Mouse (Mus musculus) brown adipose tissue, adult 24 weeks (tissue): Measurements from ENCODE around the gene Ctsw. TPM values are rescaled to one million over a fixed set of nuclear protein-coding genes. Genes with fewer than 3 reads are reported as not detected.
"Not testable (repeated sequence)": the region's sequence is repeated elsewhere in the genome, so short reads cannot be mapped to it uniquely, and the experiment has no call there.

Experiments used
- H3K27ac ChIP-seq: fragments of 200-500 bp; replicated peaks from 2 replicates; pipeline ENCODE4 v1.5.1; 2012; ENCODE audit warnings: low read depth, mild to moderate bottlenecking, low read length
- H3K4me1 ChIP-seq: fragments of 200-500 bp; 2 replicates; pipeline ENCODE4 v1.6.1; 2012; ENCODE audit warnings: low read length, mixed read lengths; ENCODE audit not compliant: control insufficient read depth, insufficient read depth, insufficient read length
- H3K4me3 ChIP-seq: fragments of 200-500 bp; 2 replicates; pipeline ENCODE4 v1.5.1; 2012; ENCODE audit warnings: low read depth, mild to moderate bottlenecking, low read length, moderate library complexity; ENCODE audit not compliant: insufficient read depth
- polyA plus RNA-seq: library from polyadenylated mRNA; stranded (reverse); fragments of >200 nt; gene quantifications from 2 replicates; pipeline ENCODE4 v1.2.4, GENCODE M21; 2012; ENCODE audit not compliant: missing spikeins, insufficient read depth, insufficient read length

The Ctsw gene
- polyA plus RNA-seq, result not detected in 2 replicates

DNA sequence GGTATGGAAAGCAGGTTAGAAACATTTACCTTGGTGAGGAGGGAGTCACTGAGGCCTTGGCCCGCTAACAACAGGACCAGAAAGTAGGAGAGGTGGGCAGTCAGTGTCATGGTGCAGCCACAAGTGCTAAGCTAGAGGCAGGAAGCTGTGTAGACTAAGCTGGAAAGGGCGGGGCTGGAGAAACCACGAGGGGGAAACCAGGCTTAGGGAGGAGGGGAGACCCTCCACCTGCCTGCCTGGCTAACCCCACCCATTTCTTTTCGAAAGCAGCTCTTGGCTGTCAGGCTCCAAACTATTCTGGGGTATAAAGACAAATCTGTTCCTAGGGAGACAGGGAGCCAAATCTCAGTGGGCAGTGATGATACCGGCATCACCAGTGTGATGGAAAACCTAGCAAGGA is at the start of gene Ctsw:
Gene Ctsw, minus strand, starts transcription at position 134 of the 400 bp plus-strand sequence.
- no peak within 1 kb of the TSS for H3K4me3 ChIP-seq
- H3K27ac ChIP-seq, result no peak within 1 kb of the TSS
- H3K4me1 ChIP-seq, result peaks cover 5% of the 10 kb centered on the region; the same call in 1 of the 2 replicates

DNA sequence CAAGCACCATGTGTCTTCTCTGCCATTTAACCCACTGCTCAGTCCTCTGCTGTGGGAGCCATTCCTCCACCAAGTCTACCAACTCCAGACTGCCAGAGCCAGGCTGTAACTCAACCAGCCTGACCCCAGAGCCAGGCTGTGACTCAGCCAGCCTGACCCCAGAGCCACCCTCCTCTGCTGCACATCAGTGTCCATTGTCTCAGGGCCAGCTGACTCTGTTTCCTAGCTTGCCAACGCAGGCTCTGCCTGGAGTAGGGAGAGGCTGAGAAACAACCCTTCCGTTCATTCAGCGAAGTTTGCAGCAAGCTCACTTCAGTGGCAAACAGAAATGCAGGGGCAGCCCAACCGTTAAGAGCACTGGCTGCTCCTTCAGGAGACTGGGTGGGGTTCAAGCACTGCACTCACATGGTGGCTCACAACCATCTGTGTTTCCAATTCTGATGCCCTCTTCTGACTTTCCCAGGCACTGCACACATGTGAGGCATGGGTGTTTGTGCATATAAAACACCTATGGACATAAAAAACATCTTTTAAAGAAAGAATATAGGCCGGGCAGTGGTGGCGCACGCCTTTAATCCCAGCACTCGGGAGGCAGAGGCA is 48.7 kb upstream of the Ctsw start:
- no peak overlapping the region for H3K27ac ChIP-seq

DNA sequence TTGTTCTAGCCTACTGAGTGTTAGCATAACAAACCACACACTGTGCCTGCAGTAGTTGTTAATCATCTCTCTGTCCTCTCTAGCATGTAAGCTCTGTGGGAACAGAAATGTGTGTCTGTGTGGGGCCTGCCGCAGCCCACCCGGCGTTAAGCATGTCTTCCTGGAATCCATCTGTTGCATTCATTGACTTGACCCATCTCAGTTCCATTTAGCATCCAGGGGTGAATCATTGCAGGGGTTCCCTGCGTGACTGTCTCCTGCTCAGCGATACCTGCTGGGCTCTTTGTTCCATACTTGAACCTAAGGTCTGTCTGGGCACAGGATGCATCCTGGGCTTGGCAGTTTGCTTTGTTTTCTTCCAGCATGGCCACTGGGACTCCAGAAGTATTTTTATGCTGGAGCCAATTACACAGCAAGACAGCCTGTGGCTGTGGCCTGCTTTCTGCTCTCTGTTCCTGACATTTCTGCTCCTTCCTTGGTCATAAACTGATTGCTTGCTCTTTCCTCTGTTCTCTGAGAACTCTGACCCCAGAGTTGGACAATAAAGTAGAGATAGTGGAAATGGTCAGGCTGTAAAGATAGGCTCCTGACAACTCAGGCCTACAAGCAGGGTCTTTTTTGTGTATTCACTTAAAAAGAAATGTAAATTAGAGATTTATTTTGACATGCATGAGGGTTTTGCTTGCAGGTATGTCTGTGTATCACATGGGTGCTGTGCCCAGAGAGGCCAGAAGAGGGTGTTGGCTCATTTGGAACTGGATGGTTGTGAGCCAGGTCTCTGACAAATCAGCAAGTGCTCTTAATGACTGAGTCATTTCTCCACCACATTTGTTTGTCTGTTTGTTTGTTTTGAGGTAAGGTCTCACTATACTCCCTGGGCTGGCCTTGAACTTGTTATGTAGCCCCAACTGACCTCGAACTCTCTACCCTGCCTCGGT is 47.8 kb upstream of the Ctsw start:
- H3K4me1 ChIP-seq, result peaks cover 11% of the 10 kb centered on the region
- no peak overlapping the region for H3K4me3 ChIP-seq
- no peak overlapping the region for H3K27ac ChIP-seq

More for the DNA sequence above, 48.7 kb upstream of the Ctsw start:
- Histone ChIP-seq H3K4me1 (peaks cover 6% of the 10 kb centered on the region), H3K4me3 (no peak overlapping the region)

DNA sequence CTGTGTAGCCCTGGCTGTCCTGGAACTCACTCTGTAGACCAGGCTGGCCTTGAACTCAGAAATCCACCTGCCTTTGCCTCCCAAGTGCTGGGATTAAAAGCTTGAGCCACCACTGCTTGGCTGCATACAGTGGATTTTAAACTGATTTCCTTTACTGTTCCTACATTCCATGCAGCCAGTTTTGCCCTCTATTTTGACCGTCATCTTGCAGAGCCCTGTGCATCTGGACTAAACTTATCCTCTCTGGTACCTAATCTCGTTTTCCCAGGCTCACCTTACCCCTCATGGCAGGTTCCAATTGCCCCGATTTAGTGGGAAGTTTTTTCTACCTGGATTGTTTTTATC is 44.7 kb upstream of the Ctsw start:
- peaks cover 11% of the 10 kb centered on the region for H3K4me1 ChIP-seq
- H3K4me3 ChIP-seq, result no peak overlapping the region
- H3K27ac ChIP-seq, result no peak overlapping the region

DNA sequence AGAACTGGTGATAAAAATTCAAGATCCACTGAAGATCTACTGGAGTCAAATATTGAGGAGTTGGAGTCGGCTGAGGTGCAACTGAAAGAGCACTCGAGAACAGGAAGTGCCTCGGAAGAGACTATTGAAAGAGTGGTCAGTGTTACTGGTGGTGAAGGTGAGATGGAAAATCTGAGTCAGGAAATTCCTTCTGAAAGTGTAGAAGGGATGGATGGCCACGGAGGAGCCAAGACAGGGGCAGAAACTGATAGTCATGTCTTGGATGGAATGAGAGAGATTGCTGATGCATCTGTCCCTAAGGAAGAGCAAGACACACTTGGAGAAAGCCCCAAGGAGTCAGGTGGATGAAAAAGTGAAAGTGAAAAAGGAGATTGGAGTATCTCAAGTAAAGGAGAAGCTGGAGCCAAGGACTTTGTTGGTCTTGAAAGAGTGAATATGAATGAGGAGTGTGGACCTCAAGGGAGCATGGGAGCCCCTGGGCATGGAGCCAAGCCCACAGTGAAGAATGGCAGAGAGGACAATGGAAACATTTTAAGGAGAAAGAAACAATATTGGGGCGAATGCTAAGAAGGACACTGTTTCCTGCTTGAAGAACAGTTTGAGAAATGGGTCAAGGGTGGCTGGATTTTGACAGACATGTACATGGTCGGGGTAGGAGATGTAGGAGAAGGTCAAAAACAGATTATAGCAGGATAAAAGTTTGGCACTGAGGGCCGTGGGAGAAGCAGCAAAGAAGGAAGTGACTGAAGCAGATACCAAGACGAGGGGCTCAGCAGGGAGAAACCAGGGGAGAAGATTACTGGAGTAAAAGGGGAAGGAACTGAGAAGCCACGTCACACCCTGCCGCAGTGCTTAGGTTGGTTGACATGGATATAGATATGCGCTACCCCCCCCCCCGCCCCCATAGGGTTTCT is 44.0 kb upstream of the Ctsw start:
- H3K27ac ChIP-seq, result peak overlapping the region; percentile 51
- H3K4me3 ChIP-seq, result peak overlapping the region; percentile 31
- peaks cover 11% of the 10 kb centered on the region for H3K4me1 ChIP-seq

DNA sequence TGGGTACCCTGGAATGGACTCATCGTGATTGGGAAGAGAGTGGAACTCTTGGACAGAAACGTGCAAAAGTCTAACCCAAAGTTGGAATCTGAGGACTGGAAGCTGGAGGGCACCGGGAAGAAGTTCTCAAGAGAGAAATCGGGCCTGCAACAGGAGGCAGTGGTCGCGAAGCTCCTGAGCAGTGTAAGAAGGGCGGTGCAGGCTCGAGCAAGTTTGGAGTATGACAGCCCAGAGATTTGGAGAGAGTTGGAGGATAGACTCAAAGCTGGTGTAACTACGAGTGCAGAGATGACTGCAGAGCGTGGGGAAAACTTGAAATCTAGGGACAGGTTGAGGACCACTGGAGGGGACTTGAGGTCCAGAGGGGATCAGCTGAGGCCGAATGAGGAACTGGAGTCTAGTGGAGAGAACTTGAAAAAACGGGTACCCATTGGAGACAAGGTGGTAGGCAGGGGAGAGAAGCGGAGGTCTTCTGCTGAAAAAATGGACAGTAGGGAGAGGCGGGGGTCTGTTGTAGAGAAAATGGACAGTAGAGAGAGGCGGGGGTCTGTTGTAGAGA is 42.8 kb upstream of the Ctsw start:
- H3K4me1 ChIP-seq, result peaks cover 11% of the 10 kb centered on the region
- H3K27ac ChIP-seq, result peak overlapping the region; percentile 11; the same call in 1 of the 2 replicates
- H3K4me3 ChIP-seq, result peak overlapping the region; percentile 67

DNA sequence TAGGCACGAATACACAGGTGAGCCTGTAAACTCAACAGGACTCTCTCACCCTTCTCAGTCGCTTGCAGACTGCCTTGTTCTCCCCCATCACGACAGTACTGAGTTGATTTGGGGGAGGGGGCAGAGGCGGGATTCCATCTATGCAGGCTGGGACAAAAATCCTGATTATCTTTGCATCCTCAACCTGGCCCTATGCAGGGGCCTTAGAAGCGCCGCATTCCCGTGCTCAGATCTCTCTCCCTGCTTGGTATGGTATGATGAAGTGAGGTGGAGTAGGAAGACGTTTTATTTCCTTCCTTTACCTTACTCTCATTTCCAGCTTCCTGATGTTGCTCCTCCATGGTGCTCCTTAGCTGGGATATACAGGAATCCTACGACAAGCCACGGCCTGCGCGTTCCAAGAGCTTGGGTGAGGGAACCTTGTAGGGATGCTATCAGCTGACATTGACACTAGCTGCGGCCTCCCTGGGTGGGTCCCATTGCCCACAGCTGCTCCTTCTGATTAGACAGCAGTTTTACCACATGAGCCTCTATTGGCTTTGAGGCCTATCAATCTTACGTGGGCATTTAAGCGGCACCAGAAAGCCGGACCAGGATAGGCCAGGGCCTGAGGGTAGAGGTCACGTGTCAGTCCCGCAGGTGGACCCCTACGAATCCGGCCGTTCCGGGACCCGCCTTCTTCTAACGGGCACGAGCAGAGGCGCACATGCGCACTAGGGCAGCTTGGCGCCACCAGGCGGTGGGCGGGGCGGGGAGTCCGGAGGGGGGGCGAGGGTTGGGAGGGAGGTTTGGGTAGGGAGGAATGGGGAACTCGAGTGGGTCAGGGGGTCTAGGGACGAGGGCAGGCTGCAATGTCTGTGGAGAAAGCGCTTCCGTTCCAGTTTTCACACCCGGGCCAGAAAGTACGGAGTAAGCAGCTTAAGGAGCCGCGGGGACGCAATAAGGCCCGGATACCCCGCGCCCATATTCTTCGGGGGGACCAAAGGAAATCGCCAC is 42.0 kb upstream of the Ctsw start, which contains the start of gene Snx32:
Gene Snx32, minus strand, starts transcription at position 508 of the 996 bp plus-strand sequence.
- H3K4me3 ChIP-seq, result peak within 1 kb of the TSS; percentile 67
- peak within 1 kb of the TSS; percentile 11; the same call in 1 of the 2 replicates for H3K27ac ChIP-seq
- peaks cover 11% of the 10 kb centered on the region for H3K4me1 ChIP-seq

DNA sequence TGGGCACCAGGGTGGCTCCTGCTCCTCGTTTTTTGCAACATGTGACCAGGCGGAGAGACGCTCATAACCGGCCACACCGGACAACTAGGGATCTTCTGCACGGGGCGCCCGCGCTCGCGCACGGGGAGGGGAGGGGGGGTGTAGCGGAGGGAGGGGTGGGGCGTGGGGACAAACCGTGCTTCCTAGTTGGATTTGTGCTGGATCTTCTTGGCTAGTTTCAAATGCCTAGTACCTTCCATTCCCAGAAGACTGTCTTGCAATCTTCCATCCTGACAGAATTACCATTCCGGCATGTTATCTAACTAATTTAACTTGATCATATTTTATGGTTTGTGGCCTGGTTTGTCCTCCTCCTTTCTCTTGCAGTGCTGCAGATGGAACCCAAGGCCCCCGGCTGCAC is 35.4 kb upstream of the Ctsw start, which contains the start of gene 1700020D05Rik:
Gene 1700020D05Rik, minus strand, starts transcription at position 101 of the 400 bp plus-strand sequence.
- no peak within 1 kb of the TSS for H3K4me3 ChIP-seq
- no peak within 1 kb of the TSS for H3K27ac ChIP-seq
- H3K4me1 ChIP-seq, result no peaks in the 10 kb centered on the region

DNA sequence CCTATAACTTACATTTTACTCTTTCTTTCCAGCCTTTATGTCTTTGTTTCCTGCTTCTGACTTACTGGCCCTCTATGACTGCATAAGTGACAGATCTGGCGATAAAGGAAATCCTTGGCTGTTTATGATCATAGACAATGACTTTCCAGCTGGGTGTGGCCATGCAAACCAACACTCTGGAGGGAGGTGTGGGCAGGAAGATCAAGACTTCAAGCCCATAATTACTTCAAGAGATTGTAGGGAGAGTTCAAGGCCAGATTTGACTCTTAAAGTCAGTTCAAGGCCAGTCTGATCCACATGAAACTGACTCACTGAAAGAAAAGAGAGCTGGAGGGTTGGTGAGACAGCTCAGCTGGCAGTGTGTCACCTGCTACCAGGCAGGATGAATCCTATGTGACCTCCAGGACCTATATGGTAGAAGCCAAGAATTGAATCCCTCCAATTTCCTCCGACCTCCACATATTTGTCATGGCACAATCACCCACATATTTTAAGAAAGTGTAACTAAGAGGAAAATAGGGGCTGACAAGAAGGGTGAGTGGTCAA is 32.1 kb upstream of the Ctsw start:
- Histone ChIP-seq H3K4me3 (no peak overlapping the region), H3K4me1 (no peaks in the 10 kb centered on the region), H3K27ac (no peak overlapping the region)

DNA sequence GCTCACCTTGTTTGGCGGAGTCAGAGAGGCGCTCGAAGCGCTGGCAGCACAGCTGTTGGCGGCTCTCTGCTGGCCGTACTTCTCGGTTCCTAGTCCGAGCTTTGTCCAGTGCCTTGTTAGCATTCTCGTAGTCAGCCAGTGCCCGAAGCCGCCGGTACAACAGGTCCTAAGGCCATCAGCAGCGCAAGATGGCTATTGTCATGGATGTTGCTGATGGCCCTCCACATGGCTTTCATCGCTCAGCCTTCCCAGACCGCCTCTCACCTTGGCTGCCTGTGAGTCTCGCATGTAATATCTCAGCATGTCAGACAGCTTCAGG is 27.7 kb upstream of the Ctsw start:
- Histone ChIP-seq H3K4me3 (no peak overlapping the region), H3K4me1 (no peaks in the 10 kb centered on the region), H3K27ac (no peak overlapping the region)

DNA sequence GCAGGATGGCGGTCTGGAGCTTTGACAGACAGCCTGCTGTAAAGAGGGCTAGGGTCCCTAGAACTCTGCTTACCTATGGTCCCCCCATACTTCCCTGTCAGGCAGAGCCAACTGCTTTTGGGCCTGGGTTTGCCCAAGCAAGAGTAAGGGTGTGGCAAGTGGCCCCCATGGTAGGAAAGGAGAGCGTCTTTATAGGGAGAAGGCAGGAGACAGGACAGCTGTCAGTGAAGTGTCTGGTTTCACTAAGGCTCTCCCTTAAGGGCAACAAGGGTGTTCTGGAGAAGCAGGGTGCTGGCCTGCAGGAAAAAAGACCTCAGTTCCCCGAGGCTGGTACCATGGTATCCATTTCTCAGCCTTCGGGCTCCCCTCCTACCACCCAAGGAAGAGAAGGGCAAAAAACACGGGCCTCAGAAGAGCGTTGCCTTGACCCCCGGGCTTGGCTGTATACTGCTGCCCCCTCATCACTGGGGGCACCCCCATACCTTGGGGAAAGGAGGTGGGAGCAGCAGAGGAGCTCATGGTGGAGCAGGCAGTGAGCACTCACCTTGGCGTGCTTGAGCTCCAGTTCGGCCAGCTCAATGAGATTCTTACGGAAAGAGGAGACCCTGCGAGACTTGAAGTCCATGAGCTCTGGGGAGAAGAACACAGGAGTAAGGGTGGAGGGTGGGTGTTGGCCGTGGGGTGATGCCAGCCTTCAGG is 27.2 kb upstream of the Ctsw start:
- Histone ChIP-seq H3K4me1 (no peaks in the 10 kb centered on the region), H3K4me3 (no peak overlapping the region), H3K27ac (no peak overlapping the region)

DNA sequence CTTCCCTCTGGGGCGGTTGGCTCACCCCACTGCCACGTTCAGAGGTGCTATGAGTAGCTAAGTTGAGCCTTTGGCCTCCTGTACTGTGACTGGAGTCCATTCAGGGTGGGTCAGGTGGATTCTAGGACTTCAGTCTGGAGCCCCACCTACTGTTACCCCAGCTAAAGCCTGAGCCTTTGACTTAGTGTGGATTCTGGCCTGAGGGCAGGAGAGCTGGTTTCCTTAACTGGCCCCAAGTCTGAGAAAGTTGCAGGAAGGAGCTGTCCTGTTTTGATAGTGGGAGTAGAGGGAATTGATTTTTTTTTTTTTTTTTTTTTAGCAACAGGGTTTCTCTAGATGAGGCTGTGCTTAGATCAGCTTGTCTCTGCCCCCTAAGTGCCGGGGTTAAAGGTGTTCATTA is 26.0 kb upstream of the Ctsw start:
- Histone ChIP-seq H3K4me3 (no peak overlapping the region), H3K4me1 (no peaks in the 10 kb centered on the region), H3K27ac (no peak overlapping the region)

DNA sequence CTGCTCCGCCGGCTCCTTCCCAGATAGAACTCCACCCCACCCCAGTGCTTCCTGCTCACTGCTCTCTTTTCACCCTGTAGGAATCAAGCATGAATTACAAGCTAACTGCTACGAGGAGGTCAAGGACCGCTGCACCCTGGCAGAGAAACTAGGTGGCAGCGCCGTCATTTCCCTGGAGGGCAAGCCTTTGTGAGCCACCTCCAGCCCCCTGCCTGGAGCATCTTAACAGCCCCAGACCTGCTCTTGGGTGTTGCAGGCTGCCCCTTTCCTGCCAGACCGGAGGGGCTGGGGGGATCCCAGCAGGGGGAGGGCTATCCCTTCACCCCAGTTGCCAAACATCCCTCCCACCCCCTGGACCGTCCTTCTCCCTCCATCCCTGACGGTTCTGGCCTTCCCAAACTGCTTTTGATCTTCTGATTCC is 25.0 kb upstream of the Ctsw start:
- H3K4me1 ChIP-seq, H3K4me3 ChIP-seq, H3K27ac ChIP-seq: not testable (repeated sequence)
